Mouse (Mus musculus) embryonic facial prominence, embryonic 12.5 days (tissue): ENCODE results near the gene Rps29. TPM values are rescaled to one million over a fixed set of nuclear protein-coding genes. Genes with fewer than 3 reads are reported as not detected.
A peak's percentile ranks its signal among the peaks of the same experiment; 100 is the strongest.
"Not testable (repeated sequence)": the region's sequence is repeated elsewhere in the genome, so short reads cannot be mapped to it uniquely, and the experiment has no call there.

Experiments used
- ATAC-seq: fragments of 200-750 bp; cut with Nextera tagmentation; 2 replicates; pipeline ENCODE4 v1.8.0; 2017; ENCODE audit not compliant: insufficient number of reproducible peaks, insufficient read depth, low FRiP score, low TSS enrichment
- H3K27ac ChIP-seq: fragments of 300-500 bp; sonication (generic); 2 replicates; pipeline ENCODE4 v1.5.1; 2016; ENCODE audit warnings: mild to moderate bottlenecking
- H3K27me3 ChIP-seq: fragments of 300-500 bp; sonication (generic); 2 replicates; pipeline ENCODE4 v1.6.1; 2016; ENCODE audit warnings: mild to moderate bottlenecking, moderate library complexity
- H3K36me3 ChIP-seq: fragments of 300-500 bp; sonication (generic); 2 replicates; pipeline ENCODE4 v1.6.1; 2016; ENCODE audit warnings: mild to moderate bottlenecking
- H3K4me1 ChIP-seq: fragments of 300-500 bp; sonication (generic); 2 replicates; pipeline ENCODE4 v1.6.1; 2016
- H3K4me2 ChIP-seq: fragments of 300-500 bp; sonication (generic); replicated peaks from 2 replicates; pipeline ENCODE4 v1.6.1; 2016; ENCODE audit warnings: mild to moderate bottlenecking, moderate library complexity
- H3K4me3 ChIP-seq: fragments of 300-500 bp; sonication (generic); 2 replicates; pipeline ENCODE4 v1.5.1; 2016; ENCODE audit warnings: mild to moderate bottlenecking
- H3K9ac ChIP-seq: fragments of 300-500 bp; sonication (generic); 2 replicates; pipeline ENCODE4 v1.6.1; 2016; ENCODE audit warnings: mild to moderate bottlenecking, moderate library complexity
- H3K9me3 ChIP-seq: fragments of 300-500 bp; sonication (generic); 2 replicates; pipeline ENCODE4 v1.6.1; 2016; ENCODE audit warnings: mild to moderate bottlenecking, moderate library complexity
- WGBS: fragments of 180-500 bp; shearing (Covaris S2); methylation state at CpG from one replicate; pipeline ENCODE4 v1.1.7; 2016; 5-methylcytosine and 5-hydroxymethylcytosine counted together
- polyA plus RNA-seq: library from polyadenylated mRNA; unstranded; fragments of >200 nt; fragmentation: Nextera tagmentation; extraction: Ambion mirVana; gene quantifications from 2 replicates; pipeline ENCODE4 v1.2.1, GENCODE M21; 2016

Rps29 gene
- polyA plus RNA-seq, 1 experiment from 2014 or later: 1,602 TPM

DNA sequence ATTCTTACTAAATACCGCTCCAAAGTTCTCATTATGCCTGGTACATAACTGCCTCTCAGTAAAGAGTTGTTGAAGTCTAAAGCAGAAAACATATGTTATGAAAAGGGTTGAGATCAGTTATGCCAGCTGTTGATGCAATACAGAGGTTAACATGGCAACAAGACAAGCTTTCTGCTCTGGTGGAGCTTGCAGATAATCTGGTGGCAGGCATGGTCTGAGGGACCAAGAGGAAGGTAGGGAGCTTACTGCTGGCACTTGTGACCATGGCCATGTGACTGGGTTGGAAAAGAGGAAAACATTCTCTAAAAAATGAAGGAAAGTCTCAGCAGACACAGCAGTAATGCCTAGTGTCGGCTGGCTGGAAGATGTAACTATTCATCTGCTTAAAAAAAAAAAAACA is 12.3 kb upstream of the Rps29 start:
- Histone ChIP-seq H3K9ac (no peak overlapping the region), H3K36me3 (peaks cover 31% of the 10 kb centered on the region), H3K27me3 (no peaks in the 10 kb centered on the region), H3K4me2 (no peak overlapping the region), H3K4me3 (no peak overlapping the region), H3K9me3 (no peaks in the 10 kb centered on the region), H3K27ac (no peak overlapping the region), H3K4me1 (0 out of 2 replicates have a peak, but pooled peaks cover 5% of the 10 kb centered on the region)
- 92% methylated on average over 2 of the region's 2 CpGs for WGBS
- ATAC-seq: no peak

DNA sequence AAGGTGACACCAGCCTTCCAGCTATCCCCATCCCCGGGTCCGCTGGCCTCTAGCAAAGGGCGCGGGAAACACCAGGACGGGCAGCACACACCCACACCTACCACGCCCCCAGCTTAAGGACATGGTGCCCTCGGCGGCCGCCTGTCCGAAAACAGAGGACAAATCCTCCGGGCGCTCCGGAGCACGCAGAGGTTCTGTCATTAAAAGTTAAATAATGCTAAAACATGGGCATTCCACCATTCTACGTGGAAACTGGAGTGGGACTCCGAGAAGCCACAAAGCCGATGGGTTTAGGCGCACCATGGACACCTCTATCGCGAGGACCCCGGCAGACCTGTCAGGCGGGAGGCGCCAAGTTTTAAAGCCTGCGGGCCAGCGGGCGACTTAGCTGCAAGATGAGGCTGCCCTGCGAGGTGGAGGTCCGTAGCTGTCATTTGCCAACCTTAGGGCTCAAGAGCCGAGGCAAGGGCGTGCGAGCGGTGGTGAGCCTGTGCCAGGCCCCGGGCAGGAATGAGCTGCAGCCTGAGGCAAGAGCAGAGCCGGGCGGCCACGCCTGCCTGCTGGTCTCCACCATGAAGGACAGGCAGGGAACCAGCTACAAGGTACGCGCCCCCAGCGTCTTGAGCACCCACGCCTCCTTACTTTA is 9.6 kb upstream of the Rps29 start, which contains the start of gene Lrr1:
Gene Lrr1 (plus strand): TSS at position 354 of the 646 bp plus-strand sequence.
- H3K4me1 ChIP-seq: 0 out of 2 replicates have a peak, but pooled peaks cover 5% of the 10 kb centered on the region
- ATAC-seq: peak; percentile 85
- under 1% methylated on average over 40 of the region's 40 CpGs for WGBS
- H3K4me2 ChIP-seq: peak within 1 kb of the TSS; percentile 77
- H3K36me3 ChIP-seq: peaks cover 9% of the 10 kb centered on the region; the same call in 1 of the 2 replicates
- no peaks in the 10 kb centered on the region for H3K27me3 ChIP-seq
- peak within 1 kb of the TSS; percentile 65 for H3K9ac ChIP-seq
- H3K9me3 ChIP-seq: no peaks in the 10 kb centered on the region
- peak within 1 kb of the TSS; percentile 75 for H3K4me3 ChIP-seq
- H3K27ac ChIP-seq: peak within 1 kb of the TSS; percentile 51; the same call in 1 of the 2 replicates

DNA sequence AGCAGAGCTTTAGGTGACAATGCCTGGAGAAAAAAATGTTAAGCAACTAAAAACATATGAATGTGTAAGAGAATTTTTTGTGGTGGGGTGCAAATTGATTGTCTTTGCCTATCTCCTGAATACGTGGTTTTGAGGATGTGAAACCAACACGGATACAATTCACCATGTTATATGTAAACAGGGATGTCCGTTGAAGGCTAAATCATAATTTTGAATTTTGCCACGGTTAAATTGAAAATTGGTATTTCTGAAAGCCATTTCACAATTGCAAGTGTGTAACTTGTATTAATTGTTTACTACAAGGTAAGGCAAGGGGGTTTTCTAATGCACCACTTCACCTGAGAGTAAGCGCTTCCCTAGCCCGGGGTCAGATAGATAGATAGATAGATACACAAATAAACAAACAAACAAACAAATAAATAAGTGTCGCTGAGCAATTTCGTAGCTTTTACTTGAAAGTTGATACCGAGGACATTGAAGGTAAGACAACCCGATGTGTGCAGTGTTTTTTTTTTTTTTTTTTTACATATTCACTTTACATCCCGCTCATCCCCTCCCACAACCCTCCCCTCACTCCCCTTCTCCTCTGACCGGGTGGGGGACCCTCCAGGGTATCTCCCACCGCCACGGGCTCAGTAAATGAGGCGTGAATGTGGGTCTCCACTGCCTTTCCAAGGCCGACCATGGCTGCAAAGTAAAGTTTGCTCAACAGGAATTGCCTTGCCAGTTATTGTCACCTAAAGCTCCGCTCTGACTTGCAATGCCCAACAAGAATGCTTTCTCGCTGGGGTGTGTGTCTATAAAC is 8.9 kb upstream of the Rps29 start:
- Histone ChIP-seq H3K27ac (peak overlapping the region; percentile 51; the same call in 1 of the 2 replicates), H3K9ac (peak overlapping the region; percentile 65)
- peak; percentile 22; the same call in 1 of the 2 replicates for ATAC-seq

DNA sequence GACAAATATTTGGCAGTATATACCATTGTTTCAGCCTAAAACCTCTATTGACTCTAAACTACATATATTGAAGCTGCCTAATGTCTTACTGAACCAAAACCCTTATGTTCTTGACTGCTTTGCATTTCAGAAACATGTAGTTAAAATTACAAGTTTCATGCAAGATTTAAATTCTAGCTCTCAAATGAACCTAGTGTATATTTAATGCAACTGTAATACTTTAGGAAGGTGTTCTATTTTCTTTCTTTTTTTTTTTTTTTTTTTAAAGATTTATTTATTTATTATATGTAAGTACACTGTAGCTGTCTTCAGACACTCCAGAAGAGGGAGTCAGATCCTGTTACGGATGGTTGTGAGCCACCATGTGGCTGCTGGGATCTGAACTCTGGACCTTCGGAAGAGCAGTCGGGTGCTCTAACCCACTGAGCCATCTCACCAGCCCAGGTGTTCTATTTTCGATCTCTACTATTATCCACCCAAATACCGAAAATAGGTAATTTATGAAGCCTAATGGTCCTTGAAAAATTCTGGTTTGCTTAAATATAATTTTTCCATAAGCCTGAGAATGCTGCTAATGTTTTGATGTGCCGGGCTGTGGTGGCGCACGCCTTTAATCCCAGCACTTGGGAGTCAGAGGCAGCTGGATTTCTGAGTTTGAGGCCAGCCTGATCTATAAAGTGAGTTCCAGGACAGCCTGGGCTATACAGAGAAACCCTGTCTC is 8.0 kb upstream of the Rps29 start:
- H3K4me1 ChIP-seq, H3K9me3 ChIP-seq, H3K4me3 ChIP-seq, H3K27ac ChIP-seq, H3K4me2 ChIP-seq, H3K9ac ChIP-seq, ATAC-seq, H3K27me3 ChIP-seq, H3K36me3 ChIP-seq: not testable (repeated sequence)
- 65% methylated on average over 8 of the region's 8 CpGs for WGBS

More for the DNA sequence above, 8.9 kb upstream of the Rps29 start:
- peak overlapping the region; percentile 75 for H3K4me3 ChIP-seq
- 0 out of 2 replicates have a peak, but pooled peaks cover 3% of the 10 kb centered on the region for H3K36me3 ChIP-seq
- H3K4me1 ChIP-seq: 0 out of 2 replicates have a peak, but pooled peaks cover 5% of the 10 kb centered on the region
- peak overlapping the region; percentile 77 for H3K4me2 ChIP-seq
- 9% methylated on average over 18 of the region's 18 CpGs for WGBS
- H3K27me3 ChIP-seq: no peaks in the 10 kb centered on the region
- no peaks in the 10 kb centered on the region for H3K9me3 ChIP-seq

DNA sequence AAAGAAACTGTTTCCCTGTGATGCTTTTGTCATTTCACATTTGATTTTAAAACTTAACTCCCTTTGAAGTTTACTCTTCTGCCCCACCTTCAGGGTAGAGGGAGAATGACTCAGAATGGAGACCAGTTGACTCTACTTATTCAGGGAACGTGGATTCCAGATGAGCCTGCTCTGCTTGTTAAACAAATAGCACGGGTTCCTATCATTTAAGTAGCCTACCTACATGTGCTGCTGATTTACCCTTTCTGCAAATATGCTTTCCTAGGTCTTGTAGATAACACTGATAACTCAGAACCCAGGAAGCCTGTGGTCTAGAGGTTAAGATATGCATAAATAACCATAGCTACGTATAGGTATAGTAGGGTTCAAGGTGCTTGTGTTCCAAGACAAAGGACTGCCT is 5.9 kb upstream of the Rps29 start:
- no peak overlapping the region for H3K9ac ChIP-seq

DNA sequence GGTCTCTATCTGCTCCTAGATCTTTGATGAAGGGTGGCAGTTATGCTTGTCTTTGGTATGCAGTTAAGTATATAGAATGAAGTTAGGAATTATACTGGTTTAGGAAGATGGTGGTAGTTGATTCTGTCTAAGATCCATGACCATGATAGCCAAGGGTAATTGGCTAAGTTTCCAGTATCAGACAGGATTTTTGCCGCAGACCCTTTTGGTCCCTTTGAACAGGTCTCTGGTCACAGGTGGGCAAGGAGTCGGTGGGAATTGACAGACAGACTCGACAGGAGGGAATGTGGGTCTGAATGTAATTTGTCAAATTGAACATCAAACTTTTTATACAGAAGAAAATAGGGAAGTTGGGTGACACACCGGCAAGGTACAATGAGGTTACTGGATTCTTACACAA is 4.6 kb upstream of the Rps29 start:
- not testable (repeated sequence) for H3K9ac ChIP-seq, H3K9me3 ChIP-seq, H3K4me3 ChIP-seq, H3K27me3 ChIP-seq, H3K4me1 ChIP-seq, H3K27ac ChIP-seq, H3K4me2 ChIP-seq, ATAC-seq, H3K36me3 ChIP-seq
- 82% methylated on average over 4 of the region's 4 CpGs for WGBS

More for the DNA sequence above, 5.9 kb upstream of the Rps29 start:
- Histone ChIP-seq H3K27ac (no peak overlapping the region), H3K4me2 (no peak overlapping the region), H3K27me3 (no peaks in the 10 kb centered on the region), H3K36me3 (no peaks in the 10 kb centered on the region), H3K9me3 (no peaks in the 10 kb centered on the region), H3K4me3 (no peak overlapping the region), H3K4me1 (0 out of 2 replicates have a peak, but pooled peaks cover 5% of the 10 kb centered on the region)
- WGBS: 53% methylated on average over 3 of the region's 3 CpGs
- no peak for ATAC-seq

DNA sequence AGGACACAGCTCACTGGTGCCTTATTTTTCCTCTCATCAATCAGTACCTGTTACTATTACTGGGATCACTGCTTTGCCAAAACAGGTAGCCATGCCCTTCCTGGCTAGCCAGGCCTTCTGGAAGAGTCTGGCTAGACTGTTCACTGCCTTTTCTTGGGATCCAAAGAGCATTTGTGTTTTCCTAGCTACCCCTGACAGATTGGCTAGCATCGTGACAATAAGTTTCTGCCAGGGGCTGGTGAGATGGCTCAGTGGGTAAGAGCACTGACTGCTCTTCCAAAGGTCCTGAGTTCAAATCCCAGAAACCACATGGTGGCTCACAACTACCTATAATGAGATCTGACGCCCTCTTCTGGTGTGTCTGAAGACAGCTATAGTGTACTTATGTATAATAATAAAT is 1.7 kb upstream of the Rps29 start:
- H3K27me3 ChIP-seq, H3K4me2 ChIP-seq, H3K9ac ChIP-seq, H3K4me1 ChIP-seq, H3K4me3 ChIP-seq, H3K9me3 ChIP-seq, ATAC-seq, H3K27ac ChIP-seq: not testable (repeated sequence)
- H3K36me3 ChIP-seq: peaks cover 20% of the 10 kb centered on the region
- 81% methylated on average over 2 of the region's 2 CpGs for whole genome bisulfite sequencing

DNA sequence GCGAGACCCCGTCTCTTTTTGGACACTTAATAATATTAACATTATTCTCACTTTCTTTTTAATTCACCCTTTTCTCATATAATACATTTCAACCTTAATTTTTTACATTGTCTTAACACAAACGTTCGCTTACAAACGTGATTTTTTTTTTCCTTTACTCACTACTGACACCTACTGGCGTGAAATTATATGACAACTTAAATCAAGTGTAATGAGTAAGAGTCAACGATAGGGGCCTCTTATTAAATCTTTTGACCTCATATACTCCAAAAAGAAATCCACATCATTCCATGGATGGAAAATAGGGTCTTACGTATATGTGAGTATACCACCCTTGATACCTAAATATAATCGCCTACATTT is 573 bp upstream of the Rps29 start:
- Histone ChIP-seq H3K4me3 (no peak overlapping the region), H3K27ac (no peak overlapping the region), H3K36me3 (peaks cover 20% of the 10 kb centered on the region), H3K4me2 (no peak overlapping the region), H3K27me3 (no peaks in the 10 kb centered on the region), H3K9ac (no peak overlapping the region), H3K4me1 (peaks cover 4% of the 10 kb centered on the region), H3K9me3 (no peaks in the 10 kb centered on the region)
- 5% methylated on average over 9 of the region's 9 CpGs for WGBS
- ATAC-seq: no peak

DNA sequence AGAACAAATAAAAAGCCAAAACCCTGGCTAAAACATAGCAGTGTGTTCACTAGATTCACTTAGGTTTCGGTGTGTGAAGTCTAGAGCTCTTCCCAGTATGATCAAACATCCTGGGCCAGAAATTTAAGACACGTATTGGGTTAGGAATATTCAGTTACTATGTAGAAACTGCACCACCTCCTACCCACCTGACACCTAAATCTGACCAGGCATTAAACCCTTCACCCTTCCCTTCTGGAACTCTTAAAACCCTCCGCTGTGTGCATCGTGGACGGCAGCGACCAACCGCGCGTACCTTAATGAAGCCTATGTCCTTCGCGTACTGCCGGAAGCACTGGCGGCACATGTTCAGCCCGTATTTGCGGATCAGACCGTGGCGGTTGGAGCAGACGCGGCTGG is 621 bp downstream of the Rps29 start:
- peak overlapping the region; percentile 93 for H3K27ac ChIP-seq
- H3K9ac ChIP-seq: peak overlapping the region; percentile 91
- 1% methylated on average over 19 of the region's 19 CpGs for WGBS
- H3K36me3 ChIP-seq: peaks cover 20% of the 10 kb centered on the region
- peak overlapping the region; percentile 71 for H3K4me2 ChIP-seq
- no peak for ATAC-seq
- no peaks in the 10 kb centered on the region for H3K27me3 ChIP-seq
- no peaks in the 10 kb centered on the region for H3K9me3 ChIP-seq
- peaks cover 4% of the 10 kb centered on the region for H3K4me1 ChIP-seq
- H3K4me3 ChIP-seq: peak overlapping the region; percentile 75

DNA sequence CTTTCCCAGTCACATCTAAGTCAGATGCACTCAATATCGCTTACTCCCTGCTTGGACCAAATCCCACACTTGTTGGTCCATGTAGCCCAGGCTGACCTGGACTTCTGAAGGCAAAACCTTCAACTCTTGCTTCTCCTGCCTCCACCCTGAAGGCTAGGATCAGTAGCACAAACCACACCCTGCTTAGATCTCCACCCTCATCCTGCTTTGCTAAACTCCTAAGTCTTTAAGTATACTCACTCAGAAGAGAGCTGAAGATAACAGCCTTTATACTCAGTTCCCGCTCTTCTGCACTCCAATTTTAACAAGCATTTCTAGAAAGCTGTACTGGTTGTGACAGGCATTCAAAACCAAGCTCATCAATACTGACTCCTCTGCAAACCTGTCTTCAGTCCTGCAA is 1.9 kb downstream of the Rps29 start:
- no peak for ATAC-seq
- Histone ChIP-seq H3K4me2 (no peak overlapping the region), H3K9me3 (no peaks in the 10 kb centered on the region), H3K27ac (no peak overlapping the region), H3K36me3 (peaks cover 20% of the 10 kb centered on the region), H3K4me1 (peaks cover 4% of the 10 kb centered on the region), H3K4me3 (no peak overlapping the region), H3K9ac (no peak overlapping the region), H3K27me3 (no peaks in the 10 kb centered on the region)
- WGBS: 97% methylated on average over 2 of the region's 2 CpGs

DNA sequence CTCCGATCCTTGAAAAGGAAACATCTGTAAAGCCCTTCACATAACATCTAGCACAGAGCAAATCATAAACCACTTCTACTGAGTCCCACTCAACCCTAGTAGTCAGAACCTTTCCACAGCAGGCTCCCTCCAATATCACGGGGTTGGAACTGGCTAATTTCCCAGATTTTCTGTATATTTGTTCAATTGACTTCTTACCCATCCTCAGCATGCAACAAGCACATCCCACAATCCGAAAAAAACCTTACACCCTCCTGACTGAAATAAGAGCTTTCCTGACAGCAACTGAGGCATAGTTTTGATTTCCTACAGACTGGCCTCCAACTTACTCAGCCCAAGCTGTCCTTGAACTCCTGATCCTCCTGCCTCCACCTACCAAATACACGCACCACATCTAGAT is 2.5 kb downstream of the Rps29 start:
- WGBS: 86% methylated on average over 4 of the region's 4 CpGs
- peaks cover 20% of the 10 kb centered on the region for H3K36me3 ChIP-seq
- no peak for ATAC-seq
- H3K27ac ChIP-seq: no peak overlapping the region
- H3K9ac ChIP-seq: no peak overlapping the region
- H3K4me2 ChIP-seq: no peak overlapping the region
- H3K27me3 ChIP-seq: no peaks in the 10 kb centered on the region
- H3K4me3 ChIP-seq: no peak overlapping the region
- no peaks in the 10 kb centered on the region for H3K9me3 ChIP-seq
- H3K4me1 ChIP-seq: peaks cover 4% of the 10 kb centered on the region
